Mouse (Mus musculus) urinary bladder, postnatal 10 days (tissue): ENCODE results near the gene Gm11114.

Source experiments
- DNase-seq: peaks from one replicate; pipeline ENCODE4 v3.0.0; 2022; ENCODE audit warnings: low spot score

Gm11114 gene

DNA sequence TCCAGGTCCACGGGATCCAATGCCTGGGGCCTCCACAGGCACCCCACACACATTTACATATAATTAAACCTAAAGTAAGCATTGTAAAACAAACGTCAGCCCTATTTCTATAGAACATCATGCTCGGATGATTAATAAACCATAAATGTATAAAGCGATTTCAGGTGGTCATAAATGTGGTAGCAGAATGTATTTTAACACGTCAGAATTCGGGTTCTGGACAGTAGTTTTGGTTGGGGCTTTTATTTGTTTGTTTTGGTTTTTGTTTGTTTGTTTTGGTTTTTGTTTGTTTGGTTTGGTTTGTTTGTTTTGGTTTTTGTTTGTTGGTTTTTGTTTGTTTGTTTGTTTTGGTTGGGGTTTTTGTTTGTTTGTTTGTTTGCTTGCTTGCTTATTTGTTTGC lies at the start of gene Gm11114:
TSS of gene Gm11114 (plus strand) at position 301 of the 400 bp plus-strand sequence.
- no peak for DNase-seq

DNA sequence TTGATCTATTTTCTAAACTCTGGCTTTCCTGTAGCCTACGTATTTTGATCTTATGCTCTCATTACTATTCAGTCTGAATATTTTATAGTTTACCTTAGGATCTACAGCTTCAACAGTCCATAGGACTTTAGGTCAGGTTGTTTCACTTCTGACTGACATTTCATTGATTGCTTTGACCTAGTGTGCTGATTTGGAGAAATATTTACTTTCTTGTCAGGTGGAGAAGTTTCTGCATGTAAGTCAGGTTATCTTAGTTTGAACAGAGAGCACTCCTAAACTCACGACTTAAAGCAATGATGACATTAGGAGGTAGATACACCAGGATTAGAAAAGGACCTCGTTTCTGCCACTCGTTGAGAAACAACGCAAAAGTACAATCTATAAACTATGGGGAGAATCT lies 45.7 kb upstream of the Gm11114 start:
- DNase-seq, result no peak

DNA sequence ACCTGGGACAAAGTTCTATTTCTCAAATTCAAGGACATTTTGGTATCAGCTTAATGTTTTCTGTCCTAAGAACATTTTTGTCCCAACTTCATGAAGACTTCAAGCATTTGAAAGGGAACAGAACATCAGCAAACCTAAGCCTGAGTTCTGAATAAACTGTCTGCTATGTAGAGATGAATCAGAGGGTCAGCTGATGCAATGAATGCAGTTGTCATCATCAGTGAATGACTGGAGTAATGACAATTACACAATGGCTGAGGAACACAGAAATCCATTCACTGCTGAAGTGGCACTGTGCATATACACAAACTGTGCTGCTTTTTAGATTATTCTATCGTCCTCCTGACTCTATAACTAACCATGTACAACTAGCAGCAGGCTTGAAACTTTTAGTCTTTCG lies 38.5 kb upstream of the Gm11114 start:
- no peak for DNase-seq

DNA sequence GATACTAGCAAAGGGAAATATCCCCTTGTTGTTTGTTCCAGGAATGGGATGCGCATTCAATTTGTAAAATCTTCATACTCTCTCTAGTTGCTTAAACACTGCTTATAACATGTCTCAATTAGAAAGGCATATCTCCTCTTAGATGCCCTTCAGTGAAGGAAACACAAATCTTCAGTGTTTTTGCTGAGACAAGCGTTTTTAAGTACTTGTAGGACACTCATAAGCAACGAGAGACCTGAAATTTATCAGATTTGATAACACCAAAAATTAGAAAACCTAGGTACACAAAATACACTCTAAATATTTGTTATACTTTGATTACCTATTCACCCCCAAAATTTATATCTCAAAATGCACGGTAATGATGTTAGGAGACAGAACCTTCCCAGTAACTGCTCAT lies 9.7 kb upstream of the Gm11114 start:
- DNase-seq, result no peak

DNA sequence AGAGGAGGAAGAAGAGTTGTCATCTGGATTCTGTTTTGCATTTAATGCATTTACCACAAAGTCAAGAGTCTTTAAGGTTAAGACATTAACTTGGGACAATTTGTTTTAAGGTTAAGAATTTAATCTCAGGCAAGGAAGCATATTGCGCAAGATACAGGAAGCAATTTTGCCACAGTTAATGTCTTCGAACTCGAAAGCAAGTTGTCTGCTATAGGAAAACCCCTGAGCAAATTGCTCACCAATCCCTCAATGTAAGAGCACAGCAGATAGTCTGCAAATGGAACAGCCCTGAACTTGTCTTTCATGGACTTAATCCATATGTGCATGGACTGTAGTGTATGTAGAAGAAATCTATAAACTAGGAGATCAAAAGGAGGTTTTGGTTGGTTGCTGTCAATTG lies 9.2 kb upstream of the Gm11114 start:
- DNase-seq, result no peak

DNA sequence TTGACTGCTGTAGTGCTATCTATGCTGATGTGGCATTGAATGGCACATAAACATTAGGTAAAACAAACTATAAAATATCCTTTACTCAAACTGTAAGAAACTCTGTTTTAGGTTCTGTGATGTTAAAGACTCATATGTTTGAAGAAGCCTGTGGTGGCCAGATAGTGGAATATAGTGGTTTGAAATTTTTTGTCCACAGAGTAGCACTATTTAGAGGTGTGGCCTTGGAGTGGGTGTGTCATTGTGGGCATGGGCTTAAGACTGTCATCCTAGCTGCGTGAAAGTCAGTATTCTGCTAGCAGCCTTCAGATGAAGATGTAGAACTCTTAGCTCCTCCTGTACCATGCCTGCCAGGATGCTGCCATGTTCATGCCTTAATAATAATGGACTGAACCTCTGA lies 3.5 kb downstream of the Gm11114 start:
- DNase-seq, result no peak

DNA sequence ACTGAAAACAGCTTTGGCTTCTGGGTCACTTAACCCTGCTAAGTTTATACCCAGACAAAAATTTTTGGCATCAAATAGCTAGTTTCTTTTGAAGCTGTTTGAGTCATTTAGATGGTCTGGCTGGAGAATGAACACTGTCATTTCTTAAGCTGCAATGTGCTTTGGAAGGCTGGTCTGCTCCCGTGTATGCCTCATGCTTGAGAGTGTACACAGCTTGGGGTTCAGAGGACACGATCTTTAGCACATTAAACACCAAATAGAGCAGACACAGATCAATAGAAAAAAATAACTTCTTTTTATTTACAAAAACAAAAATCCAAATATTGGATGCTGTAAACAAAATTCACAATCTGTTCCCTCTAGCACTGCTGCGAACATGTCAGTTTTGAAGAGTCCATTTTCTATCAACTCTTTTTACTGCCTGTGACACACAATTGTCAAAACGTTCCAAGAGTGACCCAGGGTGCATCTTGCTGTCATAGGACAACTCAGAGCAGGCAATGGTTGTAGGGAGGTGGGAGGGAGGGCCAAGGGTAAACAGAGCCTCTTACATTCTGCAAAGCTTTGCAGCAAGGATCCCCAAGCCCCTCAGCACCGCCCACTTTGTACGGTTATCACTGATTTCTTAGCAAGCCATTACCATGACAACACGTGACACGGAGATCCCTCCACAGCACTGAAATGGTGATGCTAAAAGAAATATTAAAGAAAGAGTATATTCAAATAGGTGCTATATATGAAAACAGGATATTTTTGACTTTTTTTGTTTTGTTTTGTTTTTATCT lies 7.8 kb downstream of the Gm11114 start:
- no peak for DNase-seq

DNA sequence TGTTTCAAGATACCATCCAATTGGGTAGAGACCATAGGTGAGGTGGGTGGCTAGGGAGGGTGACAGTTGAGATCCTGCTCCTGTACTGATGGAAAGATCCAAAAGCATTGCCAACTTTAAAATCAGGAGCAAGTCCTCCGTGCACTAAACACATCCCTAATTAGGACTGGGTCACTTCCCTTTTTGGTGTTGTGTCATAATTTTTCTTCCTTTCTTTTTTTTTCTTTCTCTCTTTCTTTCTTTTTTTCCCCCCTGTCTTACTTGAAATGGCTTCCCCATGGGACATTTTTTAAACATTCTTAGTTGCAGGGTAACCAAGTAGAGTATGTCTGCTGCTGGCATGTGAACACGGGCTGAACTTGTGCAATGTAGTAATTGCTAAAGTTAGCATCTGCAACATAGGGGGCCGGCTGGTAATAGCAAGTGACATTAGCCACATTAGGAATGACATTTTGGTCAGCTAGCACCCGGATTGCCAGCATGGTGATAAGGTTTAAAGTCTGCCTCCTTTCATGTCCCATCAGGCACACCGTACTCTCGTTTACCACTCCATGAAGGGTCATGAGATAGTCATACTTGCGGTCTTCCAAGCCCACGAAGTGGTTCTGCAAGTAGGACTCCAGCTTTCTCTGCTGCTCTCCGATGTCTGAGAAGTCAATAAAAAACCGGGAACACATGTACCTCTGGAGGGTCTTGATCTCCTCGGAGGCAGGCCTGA lies 11.7 kb downstream of the Gm11114 start:
- no peak for DNase-seq

DNA sequence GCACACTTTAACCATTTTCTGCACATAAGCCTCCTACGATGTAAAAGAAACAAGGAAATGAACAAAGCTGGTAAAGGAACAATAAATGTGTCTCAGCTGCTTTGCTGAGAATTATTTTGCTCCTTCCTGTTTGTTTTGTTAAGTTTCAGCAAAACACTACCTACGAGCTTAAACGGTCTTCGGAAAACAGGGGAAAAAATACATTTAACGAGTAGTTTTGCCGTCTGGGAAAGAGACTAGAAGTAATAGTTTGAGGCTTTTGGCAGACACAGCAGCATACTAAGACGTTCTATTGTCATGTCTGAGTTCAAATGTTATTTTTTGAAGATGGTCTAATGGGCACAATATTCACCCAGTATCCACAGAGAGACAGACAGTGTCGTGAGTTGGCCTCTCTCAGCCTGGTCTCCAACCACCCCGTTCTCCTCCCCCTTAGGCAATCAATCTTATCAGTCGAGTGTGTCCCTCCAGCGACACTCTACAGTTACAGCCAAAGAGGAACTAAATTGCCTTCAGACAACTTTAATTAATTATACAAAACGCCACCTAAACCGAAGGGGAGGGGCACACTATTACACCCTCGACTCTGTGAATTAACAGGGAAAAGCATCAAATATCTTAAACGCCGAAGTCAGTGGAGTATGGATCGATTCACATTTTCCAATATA lies 12.8 kb downstream of the Gm11114 start:
- DNase-seq, result no peak

DNA sequence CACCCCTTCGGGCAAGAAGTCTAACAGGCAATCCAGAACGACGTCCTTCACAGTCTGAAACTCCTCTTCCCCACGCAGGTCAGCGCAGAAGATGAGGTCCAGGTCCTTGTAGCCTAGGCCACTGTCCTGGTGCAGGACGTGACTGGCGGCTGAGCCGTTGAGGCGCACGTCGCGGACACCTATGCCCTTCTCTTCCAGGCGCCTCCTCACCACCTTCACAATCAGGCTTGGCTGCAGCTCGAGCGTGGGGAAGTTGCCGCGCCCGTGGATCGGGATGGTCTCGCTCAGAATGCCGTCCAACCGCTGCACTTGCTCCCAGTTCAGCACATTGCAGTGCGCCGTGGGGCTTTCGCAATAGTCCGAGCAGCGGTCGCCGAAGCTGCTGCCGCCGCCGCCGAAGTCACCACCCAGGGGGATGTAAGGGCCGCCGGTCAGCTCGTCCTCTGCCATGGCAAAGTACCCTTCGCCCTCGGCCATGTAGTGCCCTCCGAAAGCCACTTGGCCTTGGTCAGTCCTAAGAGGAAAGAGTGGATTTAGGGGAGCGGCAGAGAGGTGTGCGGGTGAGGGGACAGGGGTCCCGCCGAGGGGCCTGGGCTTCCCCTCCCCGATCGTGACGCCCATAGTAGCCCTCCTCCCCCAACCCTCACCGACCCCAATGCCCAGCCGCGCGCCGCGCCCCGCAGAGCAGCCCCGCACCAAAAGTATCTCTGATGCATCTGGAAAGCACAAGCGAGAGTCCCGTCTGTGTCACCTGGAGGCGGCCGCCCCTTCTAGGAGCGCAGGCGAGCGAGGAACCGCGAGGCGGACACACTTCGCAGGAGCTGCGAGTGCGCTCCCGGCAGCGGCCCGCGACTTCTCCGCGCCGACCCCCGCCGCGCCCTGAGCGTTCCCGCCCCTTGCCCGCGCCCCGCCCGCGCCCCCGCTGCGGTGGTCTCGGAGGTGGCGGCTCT lies 14.0 kb downstream of the Gm11114 start:
- peak; percentile 17 for DNase-seq

DNA sequence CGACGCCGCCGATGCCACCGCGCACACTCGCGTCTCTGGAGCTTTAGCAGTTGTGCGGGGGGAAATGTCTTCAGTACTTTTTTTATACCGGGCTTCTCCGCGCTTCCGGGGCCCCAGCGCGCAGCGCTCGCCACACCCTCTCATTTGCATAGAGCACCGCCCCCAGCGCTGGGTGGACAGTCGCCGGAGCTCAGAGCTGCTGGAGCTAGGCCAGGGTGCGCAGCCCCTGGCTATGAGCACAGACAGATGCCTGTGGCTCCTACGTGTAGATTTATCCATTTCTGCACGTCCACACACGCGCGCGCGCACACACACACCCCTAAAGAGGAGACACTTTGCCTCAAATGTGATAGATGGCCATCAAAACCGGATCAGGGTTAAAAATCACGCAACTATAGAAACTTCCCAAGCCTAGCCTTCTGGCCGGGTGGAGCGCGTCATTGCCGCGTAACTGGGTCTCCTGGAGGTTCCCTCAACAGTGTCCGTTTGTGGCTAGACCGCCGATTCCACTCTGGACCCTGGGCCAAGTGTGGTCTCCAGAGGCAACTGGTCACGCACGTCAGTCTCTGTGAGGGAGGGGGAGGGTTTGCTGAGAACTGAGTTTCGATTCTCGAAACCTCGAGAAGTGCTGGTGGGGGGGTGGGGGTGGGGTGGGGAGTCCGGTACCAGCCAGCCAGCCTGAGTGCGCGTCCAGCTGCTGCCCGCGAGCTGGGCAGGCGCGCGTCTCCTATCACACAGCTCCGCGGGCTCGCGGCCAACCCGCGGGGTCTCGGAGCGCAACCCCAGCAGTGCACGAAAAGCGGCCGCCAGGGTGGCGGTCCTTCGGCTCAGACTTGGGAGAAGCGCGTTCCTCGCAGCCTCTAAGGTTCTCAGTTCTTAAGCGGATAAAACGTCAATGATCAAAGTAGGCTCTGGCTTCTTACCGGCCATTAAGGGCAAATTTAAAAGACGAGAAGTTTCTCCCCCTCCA lies 15.0 kb downstream of the Gm11114 start, which contains the start of gene Tent5a:
TSS of gene Tent5a (minus strand) at position 107 of the 970 bp plus-strand sequence.
- DNase-seq, result peak; percentile 36

DNA sequence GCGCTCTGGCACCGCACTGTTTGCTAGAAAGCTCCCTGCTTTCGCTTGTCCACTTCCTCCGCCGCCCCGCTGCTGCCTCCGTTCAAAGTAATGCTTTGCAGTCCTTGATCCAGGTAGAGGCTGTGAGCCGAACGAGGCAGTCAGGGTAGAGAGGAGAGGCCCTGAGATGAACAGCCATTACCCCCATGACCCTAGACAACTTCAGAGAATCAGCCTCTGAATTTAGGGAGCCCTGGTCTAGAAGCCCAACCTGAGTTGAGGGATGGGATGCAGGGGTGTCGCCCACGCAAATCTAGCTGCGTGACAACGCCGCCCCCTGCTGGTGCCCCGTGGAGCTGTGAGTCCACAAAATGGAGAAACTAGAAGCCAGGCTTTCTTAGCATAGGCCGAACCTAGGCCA lies 15.7 kb downstream of the Gm11114 start:
- peak; percentile 77 for DNase-seq

DNA sequence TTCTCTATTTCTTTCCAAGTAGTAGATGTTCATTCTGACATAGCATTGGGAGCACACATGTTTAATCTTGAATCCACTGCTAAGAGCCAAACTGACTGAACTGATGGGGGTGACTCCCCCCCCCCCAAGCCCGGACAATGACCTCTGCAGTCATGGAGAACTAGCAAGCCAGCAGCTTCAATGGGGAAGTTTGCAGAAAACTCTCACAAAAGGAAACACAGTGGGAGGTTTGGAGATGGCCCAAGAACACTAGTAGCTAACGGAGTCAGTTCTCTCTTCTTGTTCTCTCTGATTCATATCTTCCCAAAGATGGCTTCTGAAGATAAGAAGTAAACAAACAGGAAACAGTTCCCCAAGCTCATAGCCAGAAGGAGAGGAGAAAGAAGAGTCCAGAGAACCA lies 18.9 kb downstream of the Gm11114 start:
- no peak for DNase-seq

DNA sequence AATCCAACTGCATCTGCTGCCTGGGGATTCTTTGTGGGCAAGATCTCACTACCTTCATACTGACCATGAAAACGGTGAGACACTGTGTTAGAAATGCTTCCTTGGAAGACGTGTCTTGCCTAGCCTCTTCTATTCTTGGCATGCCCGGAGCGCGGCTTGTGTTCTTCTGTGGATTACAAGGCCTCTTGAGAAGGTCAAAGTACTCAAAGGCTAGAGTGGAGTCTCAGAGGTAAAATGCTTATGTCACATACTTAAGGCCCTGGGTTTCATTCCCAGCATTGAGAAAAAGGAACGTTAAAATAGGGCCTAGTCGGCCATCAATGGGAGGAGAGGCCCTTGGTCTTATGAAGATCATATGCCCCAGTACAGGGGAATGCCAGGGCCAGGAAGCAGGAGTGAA lies 23.5 kb downstream of the Gm11114 start:
- DNase-seq, result no peak

DNA sequence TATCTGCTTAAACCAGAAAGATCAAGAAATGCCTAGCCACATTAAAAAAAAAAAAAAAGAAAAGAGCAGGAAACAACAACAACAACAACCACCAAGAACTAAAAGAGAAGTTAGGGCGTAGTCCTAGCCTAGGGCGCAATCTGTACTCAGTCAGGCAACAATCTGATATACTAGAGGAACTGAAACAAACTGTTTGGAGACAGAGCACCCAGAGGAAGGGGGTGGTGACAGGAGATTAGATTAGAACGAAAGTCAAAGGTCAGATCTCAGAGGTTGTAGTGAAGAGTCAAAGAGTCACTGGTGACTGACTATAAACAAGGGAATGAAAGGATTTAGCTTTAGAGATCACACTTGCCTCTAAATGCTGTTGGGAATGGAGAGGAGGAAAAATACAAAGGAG lies 27.7 kb downstream of the Gm11114 start:
- DNase-seq, result no peak

DNA sequence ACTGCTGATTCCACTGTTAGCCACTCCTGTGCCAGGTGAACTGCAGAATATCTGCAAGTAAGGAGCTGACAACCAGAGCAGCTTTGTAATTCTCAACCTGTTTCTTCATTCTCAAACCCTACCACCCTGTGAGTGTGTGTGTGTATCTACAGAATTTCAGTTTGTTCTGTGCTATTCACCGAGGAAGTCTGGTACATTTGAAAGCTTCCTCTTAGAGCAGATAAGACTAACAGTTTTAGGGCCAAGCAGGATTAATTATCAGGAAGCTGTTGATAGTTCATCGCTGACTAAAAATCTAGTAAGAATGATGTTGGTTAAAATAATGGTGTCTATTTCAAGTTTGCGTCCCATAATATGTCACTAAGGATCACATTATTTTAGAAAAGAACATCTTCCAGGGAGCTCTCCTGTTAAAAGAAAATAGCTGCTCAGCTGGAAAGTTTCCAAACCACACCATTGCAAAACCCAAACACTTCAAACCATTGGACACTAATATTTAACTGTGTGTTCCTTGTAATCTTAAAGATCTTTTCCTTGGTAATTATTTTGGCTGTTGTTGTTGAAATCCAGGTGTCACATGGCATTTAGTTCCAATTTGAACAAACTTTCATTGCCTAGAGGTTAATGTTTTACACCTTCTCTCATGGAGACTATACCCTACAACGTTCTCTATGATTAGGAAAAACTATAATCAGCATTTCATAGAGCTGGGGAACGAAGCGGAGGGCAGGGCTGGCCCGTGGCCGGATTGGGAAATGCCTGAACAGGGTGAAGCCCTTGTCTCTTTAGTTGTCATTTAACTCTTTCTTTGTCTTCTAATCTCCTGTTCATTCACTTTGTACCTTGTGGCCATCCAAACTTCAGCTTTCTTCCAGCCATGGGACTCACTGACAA lies 30.6 kb downstream of the Gm11114 start:
- DNase-seq, result no peak

DNA sequence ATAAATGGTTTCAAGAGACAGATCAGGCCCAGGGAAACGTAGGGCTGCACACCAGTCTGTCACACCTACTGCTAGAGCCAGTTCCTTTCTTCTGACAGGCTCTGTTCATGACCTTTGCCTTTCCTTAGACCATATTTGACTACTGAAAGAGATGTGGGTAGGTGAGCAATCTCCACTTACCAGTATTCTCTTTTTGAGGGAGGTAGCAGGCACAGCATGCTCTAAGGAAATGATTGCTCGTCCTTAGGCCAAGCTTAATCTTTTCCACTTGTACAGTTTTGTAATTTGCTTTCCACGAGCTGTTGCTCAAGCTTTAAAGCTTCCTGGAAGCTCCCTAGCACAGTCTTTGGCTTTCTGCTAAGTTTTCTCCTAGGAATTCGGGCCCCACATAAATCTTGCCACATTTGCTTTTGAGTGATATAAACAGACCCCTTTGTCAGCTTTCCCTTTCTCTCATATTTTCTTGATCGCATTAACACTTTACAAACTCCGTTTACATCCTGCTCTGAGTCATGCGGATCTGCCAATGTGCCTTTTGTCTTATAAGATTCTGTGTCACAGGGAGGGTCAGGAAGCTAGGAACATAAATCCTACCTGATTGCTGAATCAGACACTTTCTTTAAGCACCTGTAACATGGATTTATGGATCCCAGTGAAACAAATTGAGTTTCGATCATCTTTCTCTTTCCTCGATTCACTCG lies 35.4 kb downstream of the Gm11114 start:
- DNase-seq, result no peak

DNA sequence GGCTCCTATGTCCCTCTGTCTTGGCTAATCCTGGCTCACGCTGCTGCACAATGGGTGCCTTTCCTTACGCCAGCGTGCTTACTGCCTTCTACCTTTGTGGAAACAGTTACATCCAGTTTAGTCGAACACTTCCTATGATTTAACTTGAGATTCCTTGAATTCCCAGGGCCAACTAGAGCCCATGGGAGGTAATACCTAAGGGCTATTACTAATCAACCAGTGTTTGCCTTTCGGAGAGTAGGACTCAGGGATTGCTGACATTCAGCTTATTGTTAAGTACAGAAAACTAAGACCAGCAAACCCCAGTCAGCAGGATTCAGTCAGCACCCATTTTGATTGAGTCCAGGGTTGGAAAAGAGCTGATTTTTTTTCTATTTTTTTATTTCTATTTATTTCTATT lies 43.0 kb downstream of the Gm11114 start:
- no peak for DNase-seq
